Mouse (Mus musculus) frontal cortex, postnatal 10 days (tissue): ENCODE data around the gene Arhgap17.

ENCODE experiments used
- DNase-seq, 2 experiments: peaks; one replicate each; pipeline ENCODE4 v3.0.0; 2022; ENCODE audit warnings: low spot score in 2 of 2, mixed read lengths in 1 of 2

The Arhgap17 gene

GRCm38 (mm10) chr7:123287903-123288302 lies 81.8 kb downstream of the Arhgap17 start:
- DNase-seq = no peak

GRCm38 (mm10) chr7:123285896-123286295 lies 83.8 kb downstream of the Arhgap17 start:
- DNase-seq = no peak

GRCm38 (mm10) chr7:123283826-123284225 lies 85.9 kb downstream of the Arhgap17 start:
- no peak for DNase-seq

- no peak for DNase-seq
Measured at GRCm38 (mm10) chr7:123279797-123280196, 89.9 kb downstream of the Arhgap17 start.

GRCm38 (mm10) chr7:123276568-123276967 lies 93.1 kb downstream of the Arhgap17 start:
- DNase-seq = no peak

GRCm38 (mm10) chr7:123273056-123273455 lies 96.7 kb downstream of the Arhgap17 start:
- no peak for DNase-seq

GRCm38 (mm10) chr7:123258103-123258502 lies 111.6 kb downstream of the Arhgap17 start:
- DNase-seq = no peak

GRCm38 (mm10) chr7:123254196-123254970 lies 115.3 kb downstream of the Arhgap17 start:
- no peak for DNase-seq

- no peak for DNase-seq
Measured at GRCm38 (mm10) chr7:123253396-123253795, 116.3 kb downstream of the Arhgap17 start.

GRCm38 (mm10) chr7:123251343-123251742 lies 118.4 kb downstream of the Arhgap17 start:
- DNase-seq = no peak

- DNase-seq = no peak
Measured at GRCm38 (mm10) chr7:123248166-123248565, 121.5 kb downstream of the Arhgap17 start.

- no peak for DNase-seq
Measured at GRCm38 (mm10) chr7:123246504-123247084, 123.1 kb downstream of the Arhgap17 start.

- DNase-seq = no peak
Measured at GRCm38 (mm10) chr7:123244833-123245232, 124.9 kb downstream of the Arhgap17 start.

GRCm38 (mm10) chr7:123242241-123242640 lies 127.5 kb downstream of the Arhgap17 start:
- DNase-seq = no peak

GRCm38 (mm10) chr7:123240064-123240463 lies 129.7 kb downstream of the Arhgap17 start:
- DNase-seq = no peak

- no peak for DNase-seq
Measured at GRCm38 (mm10) chr7:123238621-123239020, 131.1 kb downstream of the Arhgap17 start.

- DNase-seq = no peak
Measured at GRCm38 (mm10) chr7:123235449-123235848, 134.3 kb downstream of the Arhgap17 start.
